Mouse (Mus musculus): ENCODE results near the gene Selp.

DNA sequence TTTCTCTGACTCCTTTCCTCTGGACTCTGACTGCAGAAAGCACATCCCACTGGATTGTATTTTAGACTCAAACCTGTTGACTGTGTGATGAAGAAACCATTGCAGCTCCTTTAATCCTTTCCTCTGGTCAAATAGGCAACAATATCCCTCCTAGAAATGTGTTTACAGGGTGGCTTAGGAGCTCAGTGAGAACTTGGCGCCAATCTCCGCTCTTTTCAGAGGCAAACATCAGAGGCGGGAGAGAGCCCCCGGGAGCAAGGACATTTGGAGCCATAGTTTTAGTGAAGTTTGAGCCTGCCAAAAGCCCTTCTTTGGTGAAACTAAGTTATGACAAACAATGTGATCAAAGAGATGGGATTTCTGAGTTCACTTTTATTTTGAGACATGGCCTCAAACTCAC lies 70.3 kb downstream of the Selp start:
- TF ChIP-seq CTCF (IDR thresholded peaks at IDR 0.05; ENCODE audit: control insufficient read depth, insufficient read depth, insufficient replicate concordance, low read depth, low read length): no peak
- no peak for TF ChIP-seq POLR2A (IDR thresholded peaks at IDR 0.05; ENCODE audit: control insufficient read depth, low read depth, low read length)

Measured in testis, adult 2 months (tissue).